Mouse (Mus musculus): ENCODE measurements at regions not wholly inside any gene's neighbourhood (a gene's known extent, or its start where the extent isn't known, plus 50 kb on each side); places are given as distances from the start of the nearest gene placed in this dataset.

DNA sequence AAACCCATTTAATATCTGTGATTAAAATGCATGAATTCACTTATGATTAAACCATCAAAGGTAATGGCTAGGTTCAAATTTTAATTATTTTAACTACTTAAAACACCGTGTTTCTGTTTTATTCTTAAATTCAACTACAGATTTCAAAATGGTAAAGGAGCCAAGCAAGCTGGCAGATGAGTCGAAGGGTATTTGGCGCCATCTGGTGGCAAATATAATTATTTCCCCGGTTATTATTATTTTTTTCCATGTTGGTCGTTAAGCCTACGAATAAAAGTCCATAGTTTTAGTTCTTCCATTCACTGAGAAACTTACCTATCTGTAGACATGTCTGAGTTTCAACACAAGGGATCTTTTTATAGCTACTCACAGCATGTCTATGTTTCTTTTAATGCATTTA lies 510.7 kb upstream of the Pcdh20 start:
- H3K36me3 ChIP-seq (ENCODE audit: control insufficient read depth in 1 of 2, insufficient read depth in 2 of 2, low read length in 2 of 2), result no peaks in the 10 kb centered on the region
- H3K9ac ChIP-seq (ENCODE audit: control insufficient read depth, low read depth, low read length, poor library complexity, severe bottlenecking), result no peak overlapping the region
- TF ChIP-seq E2F4 (IDR thresholded peaks at IDR 0.05; ENCODE audit: borderline replicate concordance, low read depth, low read length), result no peak
- peak; percentile 13 to 77 (median 61); a peak in 5 of 6 replicates for TF ChIP-seq CTCF (IDR thresholded peaks at IDR 0.05 in 2 of 3, conservative IDR thresholded peaks at IDR 0.05 in 1 of 3; ENCODE audit: control insufficient read depth in 1 of 3, insufficient read depth in 1 of 3, low read depth in 2 of 3, low read length in 3 of 3, poor library complexity in 1 of 3, severe bottlenecking in 1 of 3)
- TF ChIP-seq POLR2A (IDR thresholded peaks at IDR 0.05; ENCODE audit: control insufficient read depth in 1 of 2, insufficient read depth in 1 of 2, low read depth in 1 of 2, low read length in 2 of 2, poor library complexity in 1 of 2), result no peak
- no peak for TF ChIP-seq USF2 (IDR thresholded peaks at IDR 0.05; ENCODE audit: borderline replicate concordance in 1 of 2, insufficient read depth in 1 of 2, low read depth in 1 of 2, low read length in 2 of 2)
- no peak for TF ChIP-seq BHLHE40 (IDR thresholded peaks at IDR 0.05; ENCODE audit: borderline replicate concordance, low read depth, low read length)
- TF ChIP-seq JUND (IDR thresholded peaks at IDR 0.05; ENCODE audit: low read depth, low read length), result no peak
- no peak for TF ChIP-seq CHD2 (IDR thresholded peaks at IDR 0.05; ENCODE audit: low read length)
- no peak for TF ChIP-seq MAX (IDR thresholded peaks at IDR 0.05; ENCODE audit: low read length)
- TF ChIP-seq GABPA (IDR thresholded peaks at IDR 0.05; ENCODE audit: low read depth, low read length), result no peak
- no peak for TF ChIP-seq ZKSCAN1 (IDR thresholded peaks at IDR 0.05; ENCODE audit: low read depth, low read length)
- TF ChIP-seq POLR2AphosphoS5 (IDR thresholded peaks at IDR 0.05; ENCODE audit: borderline replicate concordance, low read depth, low read length), result no peak
- peak; percentile 91 for TF ChIP-seq ZC3H11A (IDR thresholded peaks at IDR 0.05; ENCODE audit: low read depth, low read length)
- no peak for TF ChIP-seq RCOR1 (IDR thresholded peaks at IDR 0.05; ENCODE audit: low read depth, low read length)
- no peak for TF ChIP-seq USF1 (IDR thresholded peaks at IDR 0.05; ENCODE audit: low read depth, low read length)
- TF ChIP-seq MAZ (IDR thresholded peaks at IDR 0.05; ENCODE audit: low read depth, low read length), result no peak
- TF ChIP-seq MEF2A (IDR thresholded peaks at IDR 0.05; ENCODE audit: extremely low read depth, insufficient replicate concordance, low read depth, low read length, poor library complexity, severe bottlenecking), result no peak
- no peak for TF ChIP-seq MYB (IDR thresholded peaks at IDR 0.05; ENCODE audit: low read depth, low read length)
- no peak for TF ChIP-seq ELF1 (IDR thresholded peaks at IDR 0.05; ENCODE audit: low read depth, low read length)
- no peak for TF ChIP-seq KAT2A (conservative IDR thresholded peaks at IDR 0.05; ENCODE audit: low read depth, low read length)
- no peak for TF ChIP-seq EP300 (IDR thresholded peaks at IDR 0.05; ENCODE audit: low read depth in 1 of 2, low read length in 2 of 2)
- TF ChIP-seq GATA1 (IDR thresholded peaks at IDR 0.05; ENCODE audit: low read depth, low read length), result no peak
- peak; percentile 59 for TF ChIP-seq ZNF384 (IDR thresholded peaks at IDR 0.05; ENCODE audit: low read depth, low read length)
- TF ChIP-seq RAD21 (IDR thresholded peaks at IDR 0.05; ENCODE audit: low read depth, low read length), result peak; percentile 96
- no peak for TF ChIP-seq NELFE (IDR thresholded peaks at IDR 0.05; ENCODE audit: low read depth, low read length)
- TF ChIP-seq MYC (IDR thresholded peaks at IDR 0.05; ENCODE audit: low read depth, low read length), result 0 out of 2 replicates have a peak, but pooled peaks have one; percentile 25
- no peak for TF ChIP-seq MXI1 (IDR thresholded peaks at IDR 0.05; ENCODE audit: low read depth, low read length)
- no peak for TF ChIP-seq HCFC1 (IDR thresholded peaks at IDR 0.05; ENCODE audit: low read depth, low read length)
- no peak for TF ChIP-seq CHD1 (IDR thresholded peaks at IDR 0.05; ENCODE audit: low read depth, low read length)
- no peak for TF ChIP-seq TBP (IDR thresholded peaks at IDR 0.05; ENCODE audit: low read depth, low read length)
- no peak for TF ChIP-seq NRF1 (IDR thresholded peaks at IDR 0.05; ENCODE audit: insufficient read depth, low read depth, low read length, poor library complexity, severe bottlenecking)
- TF ChIP-seq SIN3A (IDR thresholded peaks at IDR 0.05; ENCODE audit: low read length), result no peak
- TF ChIP-seq POLR2AphosphoS2 (IDR thresholded peaks at IDR 0.05; ENCODE audit: low read length), result no peak
- no peak for TF ChIP-seq UBTF (IDR thresholded peaks at IDR 0.05; ENCODE audit: borderline replicate concordance, insufficient read depth, low read depth, low read length)
- no peak for TF ChIP-seq ZMIZ1 (IDR thresholded peaks at IDR 0.05; ENCODE audit: low read depth, low read length)
- no peak for TF ChIP-seq MAFK (IDR thresholded peaks at IDR 0.05; ENCODE audit: borderline replicate concordance, low read depth, low read length)
- TF ChIP-seq TCF12 (IDR thresholded peaks at IDR 0.05; ENCODE audit: low read depth, low read length), result no peak
- TF ChIP-seq TAL1 (IDR thresholded peaks at IDR 0.05; ENCODE audit: low read length), result no peak
- peak; percentile 87 for TF ChIP-seq SMC3 (IDR thresholded peaks at IDR 0.05; ENCODE audit: low read depth, low read length)
- no peak for TF ChIP-seq ETS1 (IDR thresholded peaks at IDR 0.05; ENCODE audit: low read depth, low read length)
- H3K27ac ChIP-seq (ENCODE audit: control insufficient read depth, low read depth, low read length), result no peak overlapping the region
- H3K27me3 ChIP-seq (ENCODE audit: control insufficient read depth in 1 of 2, insufficient read depth in 2 of 2, low read length in 2 of 2), result no peaks in the 10 kb centered on the region
- no peaks in the 10 kb centered on the region for H3K4me1 ChIP-seq (ENCODE audit: control insufficient read depth in 1 of 2, insufficient read depth in 2 of 2, low read length in 2 of 2)
- DNase-seq (ENCODE audit: low read depth, low spot score), result peak; percentile 69
- no peak overlapping the region for H3K4me3 ChIP-seq (ENCODE audit: control insufficient read depth in 1 of 2, insufficient read depth in 1 of 2, low read depth in 2 of 2, low read length in 2 of 2)
- no peaks in the 10 kb centered on the region for H3K9me3 ChIP-seq (replicated peaks; ENCODE audit: insufficient read depth, low read length)
- H3K79me2 ChIP-seq (ENCODE audit: control insufficient read depth, insufficient read depth, low read length, poor library complexity), result no peaks in the 10 kb centered on the region
